Mouse (Mus musculus) layer of hippocampus, postnatal 36 days (tissue): ENCODE measurements around the gene Gabarapl2. TPM values are rescaled to one million over a fixed set of nuclear protein-coding genes. Genes with fewer than 3 reads are reported as not detected.

Experiments used
- DNase-seq, 2 experiments: peaks; one replicate each; pipeline ENCODE4 v3.0.0; 2022
- total RNA-seq, 2 experiments: library from RNA; stranded (reverse); gene quantifications; 2 replicates each; pipeline ENCODE4 v1.2.3; 2021

The Gabarapl2 gene
- total RNA-seq, 2 experiments from 2014 or later: 219 to 235 TPM

- no peak for DNase-seq
Measured at GRCm38 (mm10) chr8:111968991-111969390, 28.5 kb downstream of the Gabarapl2 start.

- DNase-seq: no peak
Measured at GRCm38 (mm10) chr8:111974138-111974537, 33.6 kb downstream of the Gabarapl2 start.

GRCm38 (mm10) chr8:111975706-111976105 is 35.2 kb downstream of the Gabarapl2 start:
- DNase-seq: no peak

GRCm38 (mm10) chr8:111976326-111976725 is 35.8 kb downstream of the Gabarapl2 start:
- DNase-seq: no peak

- DNase-seq: no peak
Measured at GRCm38 (mm10) chr8:111978147-111978546, 37.6 kb downstream of the Gabarapl2 start.

GRCm38 (mm10) chr8:111982116-111982515 is 41.6 kb downstream of the Gabarapl2 start:
- no peak for DNase-seq

- no peak for DNase-seq
Measured at GRCm38 (mm10) chr8:111984511-111984910, 44.0 kb downstream of the Gabarapl2 start.

- peak; percentile 64 to 71 for DNase-seq
Measured at GRCm38 (mm10) chr8:111989911-111990310, 49.4 kb downstream of the Gabarapl2 start.

GRCm38 (mm10) chr8:111991278-111991677 is 50.8 kb downstream of the Gabarapl2 start:
- DNase-seq: no peak

- DNase-seq: peak; percentile 81 to 87
Measured at GRCm38 (mm10) chr8:111992013-111992702, 51.7 kb downstream of the Gabarapl2 start, which contains the start of gene Adat1. Gene Adat1, minus strand, starts transcription at chr8:111992302.

- DNase-seq: no peak
Measured at GRCm38 (mm10) chr8:111992703-111993039, 52.2 kb downstream of the Gabarapl2 start.

Other genes with a start within 250 kb of the Gabarapl2 start
- gene Ctrb1, start 249.7 kb upstream of the Gabarapl2 start, total RNA-seq: not detected
- gene Bcar1, start 196.9 kb upstream of the Gabarapl2 start, total RNA-seq: 10 to 100 TPM; 62.2 to 69.7 TPM
- gene Cfdp1, start 86.4 kb upstream of the Gabarapl2 start, total RNA-seq: 10 to 100 TPM; 73.3 to 81.2 TPM
- gene Tmem170, start 64.0 kb upstream of the Gabarapl2 start, total RNA-seq: 1 to 10 TPM; 5.0 to 5.1 TPM
- under 1 TPM; 0.73 to 0.87 TPM for gene Chst5, start 30.3 kb upstream of the Gabarapl2 start, total RNA-seq
- gene Tmem231, start 6.8 kb upstream of the Gabarapl2 start, total RNA-seq: 10 to 100 TPM; 12.1 to 14.3 TPM
- gene Adat1, start 51.6 kb downstream of the Gabarapl2 start, total RNA-seq: 1 to 10 TPM; 6.7 to 7.3 TPM
- gene Kars, start 70.6 kb downstream of the Gabarapl2 start, total RNA-seq: 10 to 100 TPM; 74.8 to 79.1 TPM
- gene Terf2ip, start 70.7 kb downstream of the Gabarapl2 start, total RNA-seq: 10 to 100 TPM; 40.0 to 41.8 TPM
- gene Gm6793, start 74.3 kb downstream of the Gabarapl2 start, total RNA-seq: not detected